Mouse (Mus musculus) adrenal gland, adult 8-10 months (tissue): Measurements from ENCODE around the gene Nipal3. TPM values are rescaled to one million over a fixed set of nuclear protein-coding genes. Genes with fewer than 3 reads are reported as not detected.
A peak's percentile ranks its signal among the peaks of the same experiment; 100 is the strongest.

Experiments used
- DNase-seq: peaks from one replicate; pipeline ENCODE4 v3.0.0; 2022
- total RNA-seq, 4 experiments: library from RNA; stranded (reverse); gene quantifications; 2 replicates each; pipeline ENCODE4 v1.2.4; 2022

Gene Nipal3
- total RNA-seq, 4 experiments from 2014 or later, result 22.1 to 31.0 (median 26.2) TPM

DNA sequence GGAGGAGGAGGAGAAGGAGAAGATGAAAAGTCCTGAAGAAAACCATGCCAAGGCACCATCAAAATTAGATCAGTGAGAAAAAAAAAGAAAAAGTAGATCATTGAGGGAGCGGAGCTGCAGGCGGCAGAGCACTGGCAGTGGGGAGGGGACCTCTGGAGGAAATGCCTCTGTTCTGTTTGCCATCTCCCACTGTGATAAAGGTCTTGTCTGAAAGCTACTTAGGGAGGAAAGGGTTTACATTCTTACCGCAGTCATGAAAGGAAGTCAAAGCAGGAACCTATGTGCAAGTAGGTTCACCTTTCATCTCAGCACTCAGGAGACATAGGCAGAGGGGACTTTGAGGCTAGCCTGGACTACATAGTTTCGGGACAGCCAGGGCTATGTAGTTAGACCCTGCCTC is 6.7 kb upstream of the Nipal3 start:
- DNase-seq, result no peak

DNA sequence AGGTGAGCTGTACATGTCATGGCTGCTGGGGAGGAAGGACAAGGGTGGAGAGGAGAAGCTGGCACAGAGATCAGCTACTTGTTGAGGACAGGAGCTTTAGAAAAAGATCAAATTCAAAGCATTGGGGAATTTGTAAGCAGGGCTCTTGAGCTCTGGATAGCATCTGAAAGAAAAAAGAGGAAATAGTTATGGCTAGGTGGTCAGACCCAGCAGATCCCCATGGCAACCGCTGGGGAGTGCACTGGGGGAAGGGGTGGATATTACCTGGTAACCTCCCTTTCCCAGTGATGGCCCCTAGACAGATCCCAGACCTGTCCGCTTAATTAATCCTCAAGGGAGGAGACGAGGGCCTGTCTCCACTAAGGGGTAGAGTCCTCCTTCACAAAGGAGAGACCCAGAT is 5.0 kb upstream of the Nipal3 start:
- DNase-seq, result no peak

DNA sequence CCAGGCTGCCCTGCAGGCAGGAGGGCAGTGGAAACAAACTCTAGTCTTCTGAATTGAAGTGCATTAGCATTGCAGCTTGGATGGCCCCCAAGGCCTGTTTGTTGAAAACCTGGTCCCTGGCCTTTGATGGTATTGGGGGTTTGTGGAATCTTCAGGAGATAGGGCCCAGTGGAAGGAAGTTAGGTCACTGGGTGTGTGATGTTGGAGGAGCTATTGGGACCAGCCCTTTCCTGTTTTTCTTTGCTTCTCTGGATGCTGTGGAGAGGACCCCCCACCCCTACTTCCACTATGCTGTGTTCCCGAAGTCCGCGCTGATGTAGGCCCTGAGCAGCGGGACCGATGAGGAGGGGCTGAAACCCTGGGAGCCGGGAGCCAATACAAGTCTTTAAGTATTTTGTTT is 3.3 kb upstream of the Nipal3 start:
- no peak for DNase-seq

DNA sequence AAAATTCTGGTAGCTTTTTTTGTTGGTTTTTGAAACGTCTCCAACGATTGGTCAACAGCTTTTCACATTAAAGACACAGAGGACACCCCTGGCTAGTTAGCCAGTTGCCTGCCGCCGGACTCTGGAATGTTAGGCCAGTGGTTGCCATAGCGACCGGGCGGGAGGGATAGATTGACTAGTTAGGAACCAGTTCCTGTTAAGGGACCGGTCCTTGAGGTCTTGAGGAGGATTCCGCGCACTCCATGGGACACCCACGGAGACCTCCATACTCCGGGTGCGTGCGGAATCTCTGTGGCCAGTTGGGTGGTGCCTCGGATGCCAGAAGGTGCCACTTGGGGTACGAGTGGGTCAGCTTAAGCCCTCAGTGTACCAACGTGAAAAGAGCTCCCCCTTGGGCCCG is 972 bp upstream of the Nipal3 start:
- DNase-seq, result peak; percentile 30

DNA sequence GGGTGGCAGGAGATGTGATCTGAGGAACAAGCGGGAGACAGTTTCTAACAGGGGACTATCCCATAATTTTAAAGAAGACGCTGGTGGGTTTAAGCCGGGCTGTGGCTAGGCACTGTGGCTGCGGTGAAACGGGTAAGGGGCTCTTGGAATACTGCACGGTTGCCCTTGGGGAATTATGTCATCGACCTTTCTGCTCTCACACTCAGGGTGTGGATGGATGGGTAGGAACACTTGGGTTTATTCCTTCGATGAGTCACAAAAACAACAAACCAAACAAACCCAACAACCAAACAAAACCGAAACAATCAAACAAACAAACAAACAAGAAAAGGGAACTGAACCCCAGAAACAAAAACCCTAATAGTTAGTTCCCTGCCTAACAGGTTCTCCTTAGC is 556 bp upstream of the Nipal3 start:
- no peak for DNase-seq

DNA sequence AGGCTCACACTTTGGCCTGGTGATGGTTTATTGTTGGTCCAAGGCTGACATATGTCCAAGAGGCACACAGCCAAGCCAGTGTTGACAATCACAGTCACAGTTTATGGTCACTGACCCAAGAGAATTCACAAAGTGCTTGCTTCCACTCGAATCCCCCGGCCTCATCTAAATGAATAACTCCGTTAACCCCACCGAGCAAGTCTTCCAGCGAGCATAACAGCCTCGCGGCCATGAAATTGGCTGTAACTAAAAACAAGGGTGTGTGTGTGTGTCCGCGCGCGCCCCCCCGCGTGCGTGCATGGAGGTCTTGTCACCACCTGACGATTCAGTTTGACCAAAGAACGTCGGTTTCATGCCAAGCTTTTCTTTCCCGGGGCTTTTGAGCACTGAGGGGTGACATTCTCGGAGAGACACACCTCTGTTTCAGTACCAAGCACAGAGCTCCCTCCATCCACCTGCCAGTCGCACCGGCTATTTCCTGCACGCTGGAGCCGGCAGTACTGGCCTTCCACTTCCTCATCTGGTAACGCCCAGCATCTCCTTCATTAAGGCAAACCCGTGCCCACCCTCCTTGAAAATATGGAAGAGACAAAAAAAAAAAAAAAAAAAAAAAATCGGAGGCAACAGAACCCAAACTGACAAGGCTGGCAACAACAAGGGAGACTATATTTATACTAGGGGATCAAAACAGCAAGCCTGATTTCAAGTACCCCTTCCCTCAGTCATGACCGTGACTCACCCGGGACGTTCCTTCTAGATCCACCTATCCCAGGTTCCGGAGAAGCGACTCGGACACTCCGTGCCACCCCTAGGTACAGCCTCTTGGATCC is 932 bp downstream of the Nipal3 start:
- peak; percentile 13 for DNase-seq

DNA sequence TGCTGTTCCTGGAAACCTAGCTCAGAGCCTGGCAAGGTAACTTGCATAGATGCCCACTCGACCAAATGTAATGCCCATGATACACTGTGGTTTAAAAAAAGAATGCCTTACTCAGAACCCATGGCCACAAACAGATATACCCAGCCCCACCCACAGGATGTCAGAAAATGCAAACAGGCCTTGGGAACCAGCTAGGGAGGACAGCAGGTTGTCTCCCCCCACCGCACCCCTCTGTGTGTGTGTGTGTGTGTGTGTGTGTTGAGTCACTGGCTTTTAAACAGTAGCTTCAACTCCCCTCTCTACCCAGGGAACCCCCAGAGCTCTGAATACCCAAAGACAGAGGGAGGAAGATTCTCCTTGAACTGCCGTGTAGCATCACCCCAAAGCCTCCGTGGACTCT is 1.6 kb downstream of the Nipal3 start:
- DNase-seq, result no peak

DNA sequence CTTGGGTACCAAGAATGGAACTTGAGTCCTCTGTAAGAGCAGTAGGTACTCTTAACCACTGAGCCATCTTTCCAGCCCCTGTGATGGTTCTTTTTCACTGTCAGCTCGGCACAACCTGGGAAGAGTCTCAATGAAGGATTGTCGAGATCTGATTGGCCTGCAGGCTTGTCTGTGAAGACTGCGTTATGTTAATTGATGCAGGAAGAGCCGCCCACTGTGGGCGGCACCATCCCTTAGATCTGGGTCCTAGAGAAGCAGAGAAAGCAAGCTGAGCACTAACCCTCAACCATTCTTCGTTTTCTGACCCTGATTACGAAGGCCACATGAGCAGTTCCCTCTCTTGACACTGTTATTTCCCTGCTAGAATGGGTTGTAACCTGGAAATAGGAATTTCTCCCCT is 5.6 kb downstream of the Nipal3 start:
- no peak for DNase-seq

DNA sequence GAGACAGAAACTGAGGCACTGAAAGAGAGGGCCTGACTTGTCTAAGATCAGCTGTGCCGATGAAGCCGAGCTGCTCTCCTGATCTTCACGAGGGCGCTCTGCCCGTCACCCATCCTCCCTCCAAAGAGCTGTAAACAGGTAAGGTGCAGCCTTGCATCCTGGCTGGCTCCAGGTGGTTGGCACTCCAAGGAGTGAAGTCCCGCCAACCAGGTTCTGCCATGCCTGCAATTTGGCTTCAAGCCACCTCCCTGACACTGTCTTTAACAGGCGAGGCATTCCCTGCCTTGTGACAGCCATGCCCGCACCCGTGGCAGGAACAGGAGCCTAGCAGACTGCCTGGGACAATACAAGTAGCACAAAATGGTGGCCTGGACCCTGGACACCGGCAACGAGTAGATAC is 8.5 kb downstream of the Nipal3 start:
- DNase-seq, result no peak

DNA sequence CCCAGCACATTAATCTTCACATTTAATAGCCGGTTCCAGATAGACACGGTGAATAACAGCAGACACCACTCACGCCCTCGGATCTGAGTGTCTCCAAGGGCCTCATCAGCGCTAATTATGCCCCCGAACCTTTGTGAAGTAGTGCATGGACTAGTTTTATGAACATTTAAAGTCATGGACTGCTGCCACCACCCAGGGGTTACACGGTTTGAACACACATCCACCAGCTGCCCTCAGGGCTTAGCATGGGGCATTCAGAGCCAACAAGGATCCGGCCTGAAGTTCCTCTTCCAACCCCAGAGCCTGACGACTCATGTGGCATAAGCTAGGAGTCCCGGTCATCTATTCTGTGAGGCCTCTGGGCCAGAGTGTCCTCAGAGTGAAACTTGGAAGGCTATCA is 9.8 kb downstream of the Nipal3 start:
- DNase-seq, result no peak

DNA sequence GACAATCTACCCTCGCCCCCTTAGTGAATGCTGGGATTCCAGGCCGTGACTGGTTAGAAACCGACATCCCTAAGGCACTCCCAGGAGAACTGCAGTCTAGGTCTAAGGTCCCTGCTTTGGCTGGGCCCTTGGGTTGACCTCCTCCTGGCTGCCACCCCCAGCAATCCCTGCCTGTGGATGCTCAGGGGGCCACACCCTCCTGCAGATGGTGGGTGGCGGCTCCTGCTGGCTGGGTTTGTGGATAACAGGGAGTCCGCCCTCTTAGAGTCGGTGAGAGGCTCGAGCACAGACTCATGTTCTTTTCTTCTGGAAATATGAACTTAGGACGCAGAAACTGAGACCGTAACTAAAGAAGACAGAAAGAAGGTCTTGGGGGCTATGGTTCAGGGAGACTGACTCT is 14.5 kb downstream of the Nipal3 start:
- no peak for DNase-seq

DNA sequence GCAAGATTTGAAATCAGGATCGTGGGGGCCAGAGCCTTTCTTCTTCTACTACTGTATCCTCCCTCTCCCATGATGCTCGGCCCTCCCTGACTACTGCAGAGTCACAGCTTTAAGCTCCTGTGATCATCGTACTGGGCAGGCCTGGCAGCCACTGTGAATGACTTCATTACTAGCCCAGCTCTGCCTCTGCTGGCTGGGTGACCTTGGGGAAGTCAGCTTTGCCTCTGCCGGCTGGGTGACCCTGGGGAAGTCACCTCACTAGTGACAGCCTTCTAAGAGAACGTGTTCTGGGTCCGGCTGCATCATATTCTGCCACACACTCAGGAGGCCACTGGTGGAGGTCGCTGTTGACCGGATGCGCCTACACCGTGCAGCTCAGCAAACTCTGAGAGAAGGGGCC is 17.0 kb downstream of the Nipal3 start:
- no peak for DNase-seq

DNA sequence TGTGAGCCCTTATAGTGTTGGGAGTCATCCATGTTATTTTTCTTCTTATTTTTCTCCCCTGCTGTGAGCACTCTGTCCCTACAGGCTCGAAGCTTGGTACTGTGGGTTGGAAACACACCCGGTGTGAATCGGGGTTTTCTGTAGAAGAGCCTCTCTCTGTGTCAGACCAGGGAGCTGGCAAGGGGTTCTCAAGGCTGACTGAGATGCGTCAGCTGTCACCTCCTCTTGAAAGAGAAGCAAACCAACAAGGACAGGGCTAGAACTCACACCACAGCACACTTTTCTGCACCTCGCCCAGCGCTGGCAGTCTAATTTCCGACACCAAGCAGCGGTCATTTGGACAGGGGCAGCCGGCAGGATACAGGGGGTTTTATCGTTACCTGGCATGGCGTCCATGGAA is 31.4 kb downstream of the Nipal3 start:
- DNase-seq, result peak; percentile 17

DNA sequence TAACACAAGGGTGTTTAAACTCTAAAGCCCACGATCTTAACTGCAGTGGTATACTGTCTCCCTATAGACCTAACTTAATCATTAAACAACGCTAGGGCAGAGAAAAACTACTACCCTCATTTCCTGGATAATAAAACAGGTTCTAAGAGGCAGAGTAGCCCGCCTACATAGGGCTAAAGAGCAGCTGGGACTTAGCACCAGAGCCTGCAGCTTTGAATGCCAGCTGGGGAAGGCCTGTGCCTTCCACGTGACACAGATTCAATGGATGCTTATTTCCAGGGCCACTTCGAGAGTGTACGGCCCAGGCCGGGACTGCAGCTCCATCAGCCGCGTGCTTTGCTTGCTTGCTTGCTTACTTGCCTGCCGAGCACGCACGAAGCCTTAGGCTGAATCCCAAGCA is 41.3 kb downstream of the Nipal3 start:
- DNase-seq, result no peak

DNA sequence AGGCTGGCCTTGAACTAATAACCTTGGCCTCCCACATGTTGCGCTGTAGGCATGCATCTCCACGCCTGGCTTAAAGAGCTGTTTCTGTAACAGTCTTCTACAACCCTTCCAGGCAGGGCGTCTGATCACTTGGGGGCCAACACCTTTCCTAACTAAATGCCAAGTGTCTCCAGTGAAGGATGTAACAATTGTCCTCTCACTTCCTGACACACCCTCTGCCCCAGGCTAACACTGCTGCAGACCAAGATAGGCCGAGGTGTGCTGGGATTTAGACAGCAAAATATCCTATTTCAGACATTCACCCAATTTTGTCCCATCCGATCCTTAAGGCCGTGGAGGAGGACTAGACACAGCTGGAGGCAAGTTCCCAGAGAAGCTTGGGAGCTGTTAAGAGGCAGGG is 41.7 kb downstream of the Nipal3 start:
- DNase-seq, result no peak

DNA sequence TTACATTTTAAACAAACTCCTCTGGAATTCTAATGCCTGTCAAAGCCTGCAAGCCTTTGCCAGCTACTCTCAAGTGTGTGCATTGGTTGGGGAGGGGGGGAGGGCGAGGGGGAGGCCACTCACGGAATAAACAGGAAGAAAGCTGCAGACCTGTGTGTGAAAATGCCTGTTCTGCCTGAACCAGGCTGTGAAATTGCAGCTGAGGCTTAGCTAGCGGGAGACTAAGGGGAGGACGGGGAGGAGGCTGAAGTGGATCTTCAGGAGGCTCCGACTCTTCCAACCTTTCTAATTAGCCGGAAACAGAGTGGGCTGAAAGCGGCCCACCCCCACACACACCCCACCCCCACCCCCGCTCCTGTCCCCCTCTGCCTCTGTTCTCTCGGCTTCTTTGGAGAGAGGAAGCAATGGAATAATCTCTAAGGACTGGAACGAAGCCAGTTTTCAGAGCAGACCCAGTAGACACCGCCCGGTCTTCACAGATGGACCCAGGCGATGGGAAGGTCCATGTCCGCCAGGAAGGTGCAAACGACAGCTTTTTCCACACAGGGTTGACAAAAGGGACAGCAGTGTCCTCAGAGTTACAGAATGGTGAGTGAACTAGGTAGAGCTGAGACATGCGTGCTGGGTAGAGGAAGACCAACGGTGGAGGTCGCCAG is 43.4 kb downstream of the Nipal3 start:
- DNase-seq, result no peak

DNA sequence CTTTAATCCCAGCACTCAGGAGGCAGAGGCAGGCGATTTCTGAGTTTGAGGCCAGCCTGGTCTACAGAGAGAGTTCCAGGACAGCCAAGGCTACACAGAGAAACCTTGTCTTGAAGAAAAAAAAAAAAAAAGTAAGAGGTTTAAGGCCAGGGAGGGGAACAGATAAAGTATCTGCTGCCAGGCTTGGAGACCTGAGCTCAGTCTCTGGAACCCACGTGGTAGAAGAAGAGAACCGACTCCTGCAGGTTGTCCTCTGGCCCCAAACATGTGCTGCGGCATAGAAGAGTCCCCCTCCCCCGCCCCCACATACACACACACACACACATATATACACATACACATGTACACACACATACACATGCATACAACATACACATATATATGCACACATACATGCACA is 52.4 kb downstream of the Nipal3 start:
- DNase-seq, result no peak

DNA sequence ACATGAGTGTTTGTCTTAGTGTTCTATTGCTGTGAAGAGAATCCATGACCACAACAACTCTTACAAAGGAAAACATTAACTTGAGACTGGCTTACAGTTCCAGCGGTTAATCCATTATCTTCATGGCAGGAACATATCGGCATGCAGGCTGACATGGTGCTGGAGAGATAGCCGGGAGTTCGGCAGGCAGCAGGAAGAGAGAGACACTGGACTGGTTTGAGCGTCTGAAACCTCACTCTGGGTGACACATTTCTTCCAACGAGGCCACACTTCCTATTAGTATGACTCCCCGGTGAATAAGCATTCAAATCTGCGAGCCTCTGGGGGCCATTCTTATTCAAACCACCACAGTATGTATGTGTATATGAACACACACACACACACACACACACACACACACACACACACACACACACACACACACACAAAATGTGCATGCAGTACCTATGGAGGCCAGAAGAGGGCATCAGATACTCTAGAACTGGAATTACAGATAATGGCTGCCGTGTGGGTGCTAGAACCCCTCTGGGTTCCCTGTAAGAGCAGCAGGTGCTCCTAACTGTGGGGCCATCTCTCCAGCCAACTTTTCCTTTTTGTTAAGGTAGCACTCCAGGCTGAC is 54.8 kb downstream of the Nipal3 start:
- DNase-seq, result no peak

DNA sequence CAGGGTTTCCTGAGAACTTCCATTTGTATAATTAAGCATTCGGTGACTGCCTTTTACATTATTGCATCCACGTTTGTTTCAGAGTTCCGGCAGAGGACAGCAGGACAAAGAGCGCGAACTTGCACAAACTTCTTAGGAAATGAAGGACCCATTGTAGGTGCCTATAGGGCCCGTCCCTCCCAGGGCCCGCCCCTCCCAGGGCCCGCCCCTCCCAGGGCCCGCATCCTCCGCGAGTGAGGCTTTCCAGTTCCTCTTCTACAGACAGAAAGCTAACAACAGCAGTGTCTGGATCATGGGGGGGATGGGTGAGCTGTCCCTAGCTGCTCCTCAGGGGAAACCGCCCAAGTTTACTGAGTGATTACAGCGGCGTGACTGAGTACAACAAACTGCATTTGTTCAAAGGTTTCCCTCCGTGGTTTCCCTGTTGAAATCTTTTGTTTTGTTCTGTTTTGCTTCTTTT is 55.6 kb downstream of the Nipal3 start:
- DNase-seq, result no peak

DNA sequence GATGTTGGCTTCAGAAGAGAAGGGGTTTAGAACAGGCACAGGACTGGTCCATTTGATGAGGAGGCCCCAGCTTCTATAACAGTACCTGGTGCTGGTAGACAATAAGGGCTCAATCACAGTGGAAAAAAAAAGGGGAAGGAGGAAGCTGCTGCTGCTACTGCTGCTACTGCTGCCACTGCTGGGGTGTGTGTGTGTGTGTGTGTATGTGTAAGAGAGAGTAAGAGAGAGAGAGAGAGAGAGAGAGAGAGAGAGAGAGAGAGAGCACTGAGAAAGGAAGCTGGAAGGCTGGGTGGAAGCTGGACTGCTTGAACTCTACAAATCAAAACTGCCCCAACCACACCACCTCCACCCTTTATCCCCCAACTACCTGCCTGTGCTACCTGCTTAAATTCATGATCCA is 56.9 kb downstream of the Nipal3 start:
- no peak for DNase-seq

DNA sequence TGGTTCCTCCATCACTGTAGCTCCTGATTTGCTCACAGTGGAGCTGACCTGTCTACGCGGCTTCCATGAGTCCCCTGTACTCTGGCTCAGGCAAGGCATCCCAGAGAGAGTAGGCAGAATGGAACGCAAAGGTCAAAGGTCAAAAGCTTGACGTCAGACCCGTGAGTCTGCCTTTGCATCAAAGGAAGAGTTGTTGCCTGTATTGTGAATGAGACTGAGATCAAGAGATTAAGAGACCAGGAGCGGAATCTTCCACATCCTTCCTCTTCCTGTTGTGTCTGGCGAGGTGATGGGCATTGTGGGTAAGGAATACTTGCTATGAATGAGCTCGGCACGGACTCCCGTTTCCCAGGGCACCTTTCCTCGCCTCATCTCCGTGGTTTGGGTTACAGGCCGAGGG is 58.5 kb downstream of the Nipal3 start:
- peak; percentile 34 for DNase-seq

DNA sequence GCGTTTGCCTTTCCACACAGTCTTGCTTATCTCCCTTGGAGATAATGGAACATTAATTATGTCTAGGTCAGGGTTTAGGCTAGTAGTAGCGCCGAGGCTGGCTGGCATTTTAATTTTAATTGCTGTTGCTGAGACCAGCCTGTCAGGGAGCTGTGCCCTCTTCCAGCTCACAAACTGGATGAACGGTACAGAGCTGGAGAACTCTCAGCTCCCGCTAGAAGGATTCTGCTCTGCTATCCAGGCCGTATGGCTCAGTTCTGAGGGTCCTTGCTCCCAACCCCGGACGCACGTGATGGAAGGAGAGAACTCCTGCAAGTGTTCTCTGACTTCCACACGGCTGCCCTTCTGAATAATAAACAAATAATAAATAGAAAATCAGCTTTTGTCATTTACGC is 60.4 kb downstream of the Nipal3 start:
- no peak for DNase-seq

DNA sequence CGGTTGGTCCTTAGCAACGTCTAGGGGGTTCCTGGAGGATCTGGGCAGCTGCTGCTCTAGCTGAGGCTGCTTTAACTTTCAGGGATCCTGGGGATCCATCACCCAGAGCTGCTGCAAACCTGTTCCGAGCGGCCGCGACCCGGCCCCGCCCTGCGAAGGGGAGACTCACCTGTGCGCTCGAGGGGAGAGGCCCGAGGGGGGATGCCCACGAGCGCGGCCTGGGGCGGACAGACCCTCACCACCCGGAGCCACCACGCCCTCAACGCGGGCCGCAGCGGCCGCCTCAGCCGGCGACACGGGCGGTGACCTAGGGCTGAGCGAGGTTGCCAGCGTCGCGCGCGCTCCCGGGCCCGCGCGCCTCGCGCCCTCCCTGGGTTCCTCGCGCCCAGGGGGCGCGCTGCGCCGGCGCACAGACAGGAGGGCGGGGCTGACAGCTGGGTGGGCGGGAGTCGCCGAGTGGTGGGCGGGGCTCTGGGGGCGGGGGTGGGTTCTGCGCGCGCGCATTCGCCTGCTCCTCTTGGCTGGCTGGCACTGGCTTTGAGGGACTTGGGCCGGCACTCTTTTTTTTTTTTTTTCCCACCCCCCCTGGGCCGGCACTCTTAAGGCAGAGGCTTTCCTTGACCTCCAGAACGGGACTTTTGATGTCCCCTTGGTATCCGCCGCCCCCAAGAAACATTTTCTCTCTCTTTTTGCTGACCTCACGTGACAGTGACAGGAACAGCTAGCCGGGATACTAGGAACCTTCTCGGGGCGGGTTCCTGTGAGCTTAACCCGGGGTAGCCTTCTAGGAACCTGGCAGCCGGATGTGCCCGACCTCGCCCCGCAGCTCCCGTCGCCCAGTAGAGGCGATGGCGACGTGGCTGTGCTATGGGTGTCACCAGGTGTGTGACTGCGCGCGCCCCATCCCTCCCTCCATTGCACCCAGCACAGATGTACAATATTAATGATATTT is 61.1 kb downstream of the Nipal3 start, which contains the start of gene Rcan3:
TSS of gene Rcan3 (minus strand) at position 411 of the 952 bp plus-strand sequence.
- DNase-seq, result peak; percentile 56
